Mouse (Mus musculus) right cerebral cortex, postnatal 36 days (tissue): ENCODE results near the gene Pde1a.

Experiments
- DNase-seq, 2 experiments: peaks; one replicate each; pipeline ENCODE4 v3.0.0; 2022; ENCODE audit warnings: low spot score in 2 of 2, mixed read lengths in 1 of 2

Pde1a gene

DNA sequence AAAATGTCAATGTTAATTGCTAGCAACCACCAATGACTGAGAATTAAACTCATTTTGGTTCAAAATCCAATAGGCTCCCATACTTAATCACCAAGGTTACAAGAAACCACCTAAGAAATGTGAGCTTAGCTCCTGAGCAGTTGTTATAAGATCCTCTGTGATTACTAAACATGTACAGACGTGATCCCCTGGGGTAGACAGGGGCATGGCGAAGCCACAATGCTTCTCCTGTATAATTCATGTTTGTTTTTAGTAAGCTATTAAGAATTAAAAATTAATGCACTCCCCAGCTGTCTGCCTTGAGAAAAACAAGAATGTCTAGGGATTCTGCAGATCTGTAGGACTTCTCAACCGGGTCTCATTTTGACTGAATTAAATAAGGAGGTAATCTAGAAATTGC lies 309.7 kb downstream of the Pde1a start:
- no peak for DNase-seq

GRCm38 (mm10) chr2:79815708-79816484 lies 313.4 kb downstream of the Pde1a start:
- no peak for DNase-seq

GRCm38 (mm10) chr2:79798627-79799026 lies 330.6 kb downstream of the Pde1a start:
- no peak for DNase-seq

DNA sequence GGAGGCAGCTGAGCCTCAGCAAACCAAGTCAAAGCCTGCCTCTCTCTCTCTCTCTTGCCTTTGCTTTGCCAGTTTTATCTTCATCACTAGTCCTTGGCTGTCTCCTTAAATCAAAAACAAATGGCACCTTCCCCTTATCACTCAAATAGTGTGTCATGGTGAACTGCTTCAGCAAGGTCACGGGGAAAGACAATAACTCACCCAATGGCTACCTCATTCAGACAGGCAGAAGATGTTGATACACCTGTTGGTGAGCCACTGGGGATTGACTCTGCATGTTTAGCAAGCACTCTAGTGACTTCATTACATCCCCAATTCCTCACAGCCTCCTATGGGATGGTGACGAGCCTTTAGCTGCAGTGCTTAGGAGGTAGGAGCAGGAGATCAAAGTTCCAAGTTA lies 331.8 kb downstream of the Pde1a start:
- no peak for DNase-seq

GRCm38 (mm10) chr2:79793186-79793585 lies 336.1 kb downstream of the Pde1a start:
- no peak for DNase-seq

- DNase-seq, result no peak
These were observed 342.8 kb downstream of the Pde1a start for GRCm38 (mm10) chr2:79786467-79786866.

- no peak for DNase-seq
These were observed 343.6 kb downstream of the Pde1a start for GRCm38 (mm10) chr2:79785541-79786134.
